Mouse (Mus musculus): ENCODE data around the gene Psmg4. TPM values are rescaled to one million over a fixed set of nuclear protein-coding genes. Genes with fewer than 3 reads are reported as not detected.

The Psmg4 gene
- total RNA-seq, 2 experiments from 2014 or later, result 23.7 to 23.9 TPM

DNA sequence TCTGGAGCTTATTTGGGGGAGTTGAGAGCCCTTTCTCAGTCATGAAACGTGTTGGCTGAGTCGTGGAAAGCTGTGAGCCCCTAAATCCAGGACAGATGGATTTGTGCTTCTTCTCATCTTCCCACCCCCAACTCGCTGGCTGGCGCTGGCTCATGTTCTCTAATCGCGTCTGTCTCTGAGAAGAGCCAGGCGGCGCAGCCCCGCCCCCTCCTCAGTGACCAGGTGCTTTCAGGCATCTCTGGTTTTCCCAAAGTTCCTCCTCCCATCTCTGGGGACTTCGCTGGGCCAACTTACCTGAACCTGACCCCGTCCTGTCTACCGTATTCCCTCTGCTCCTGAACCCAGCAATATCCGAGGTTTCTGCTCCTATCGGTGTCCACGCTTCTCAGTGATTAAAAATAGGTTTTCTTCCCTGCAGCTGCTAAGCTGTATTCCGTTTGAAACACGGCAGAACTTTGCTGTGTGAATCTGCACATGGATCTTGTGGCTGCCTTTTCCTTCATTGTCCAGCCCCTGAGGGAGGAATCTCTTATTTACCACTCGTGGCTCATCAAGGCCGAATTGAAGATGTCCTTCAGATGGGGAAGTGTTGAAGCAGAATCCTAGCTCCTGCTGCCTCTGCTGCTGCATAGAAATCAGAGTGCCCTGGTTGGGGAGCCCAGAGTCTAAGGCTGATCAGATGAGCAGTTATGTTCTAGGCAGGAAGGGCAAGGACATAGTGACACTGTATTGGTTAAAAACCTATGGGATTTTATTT is 12.3 kb upstream of the Psmg4 start:
- Histone ChIP-seq H3K4me3 (peak overlapping the region; percentile 31), H3K27ac (peak overlapping the region; percentile 92)
- no peak for TF ChIP-seq CTCF (conservative IDR thresholded peaks at IDR 0.05)
- DNase-seq (ENCODE audit: low spot score in 2 of 2), result peak; percentile 72 to 81

DNA sequence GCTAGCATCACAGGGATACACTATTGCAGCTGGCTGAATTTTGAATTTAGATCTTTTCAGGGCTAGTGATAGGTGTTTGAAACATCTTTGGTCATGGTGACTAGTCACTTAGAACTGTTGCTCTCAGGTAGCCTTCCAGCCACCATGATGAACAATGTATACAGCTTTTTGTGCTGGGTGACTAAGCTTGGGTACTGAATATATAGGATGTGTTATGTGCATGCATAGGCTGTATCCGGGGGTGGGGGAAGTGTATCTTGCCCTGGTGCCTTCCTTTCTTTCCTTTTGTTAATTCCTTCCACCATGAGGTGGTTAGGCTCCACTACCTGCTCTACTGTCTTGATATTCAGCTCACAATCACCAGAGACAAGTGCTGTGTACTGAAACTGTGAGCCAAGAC is 11.3 kb upstream of the Psmg4 start:
- TF ChIP-seq CTCF (conservative IDR thresholded peaks at IDR 0.05), result no peak
- Histone ChIP-seq H3K4me3 (no peak overlapping the region), H3K27ac (no peak overlapping the region)
- no peak for DNase-seq (ENCODE audit: low spot score in 2 of 2)

DNA sequence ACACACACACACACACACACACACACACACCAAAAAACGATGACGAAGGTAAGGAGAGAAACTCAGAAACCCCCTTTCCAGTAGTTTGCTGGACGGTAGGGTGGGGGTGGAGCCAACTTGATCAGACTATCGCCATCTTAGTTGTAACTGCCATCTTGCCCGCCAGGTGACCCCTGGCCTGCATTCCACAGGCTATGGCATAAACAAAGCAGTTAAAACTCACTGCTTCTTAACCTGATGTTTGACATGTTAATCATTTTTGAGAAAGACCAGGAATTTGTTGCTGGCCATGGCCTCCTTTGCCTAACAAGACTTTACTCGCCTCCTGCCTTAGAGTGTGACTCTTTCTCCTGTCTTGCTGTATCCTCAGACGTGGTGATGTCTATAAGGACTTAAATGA is 10.1 kb upstream of the Psmg4 start:
- Histone ChIP-seq H3K27ac (0 out of 2 replicates have a peak overlapping the region, but pooled peaks have one; percentile 33), H3K4me3 (no peak overlapping the region)
- no peak for TF ChIP-seq CTCF (conservative IDR thresholded peaks at IDR 0.05)
- no peak for DNase-seq (ENCODE audit: low spot score in 2 of 2)

DNA sequence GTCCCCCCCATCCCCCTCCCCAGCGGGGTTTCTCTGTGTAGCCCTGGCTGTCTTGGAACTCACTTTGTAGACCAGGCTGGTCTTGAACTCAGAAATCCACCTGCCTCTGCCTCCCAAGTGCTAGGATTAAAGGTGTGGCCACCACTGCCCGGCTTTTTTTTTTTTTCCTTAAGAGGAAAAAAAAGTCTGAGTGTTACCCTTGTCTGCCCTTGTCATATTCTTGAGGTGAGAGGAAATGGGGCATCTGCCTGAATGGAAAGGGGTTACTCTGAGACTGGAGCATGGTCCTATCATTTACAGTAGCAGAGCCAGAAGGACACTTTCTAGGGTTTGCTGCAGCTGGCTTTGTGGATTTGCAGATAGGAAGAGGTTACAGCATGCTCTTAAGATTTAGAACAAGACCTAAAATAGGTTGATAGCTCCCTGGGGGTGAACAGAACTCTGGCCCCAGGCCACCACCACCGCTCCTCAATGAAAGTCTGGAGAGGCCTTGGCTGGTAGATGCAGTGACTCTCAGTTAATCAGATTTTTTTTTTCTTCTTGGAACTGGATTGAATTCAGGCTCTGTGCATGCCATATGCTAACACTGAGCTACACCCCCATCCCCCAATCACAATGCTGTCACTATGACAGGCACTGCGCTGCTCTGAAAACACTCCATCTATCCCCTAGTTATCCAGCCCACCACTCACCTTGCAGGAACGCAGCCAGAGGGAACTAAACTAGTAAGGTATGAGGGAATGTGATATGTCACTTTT is 9.3 kb upstream of the Psmg4 start:
- TF ChIP-seq CTCF (conservative IDR thresholded peaks at IDR 0.05), result no peak

DNA sequence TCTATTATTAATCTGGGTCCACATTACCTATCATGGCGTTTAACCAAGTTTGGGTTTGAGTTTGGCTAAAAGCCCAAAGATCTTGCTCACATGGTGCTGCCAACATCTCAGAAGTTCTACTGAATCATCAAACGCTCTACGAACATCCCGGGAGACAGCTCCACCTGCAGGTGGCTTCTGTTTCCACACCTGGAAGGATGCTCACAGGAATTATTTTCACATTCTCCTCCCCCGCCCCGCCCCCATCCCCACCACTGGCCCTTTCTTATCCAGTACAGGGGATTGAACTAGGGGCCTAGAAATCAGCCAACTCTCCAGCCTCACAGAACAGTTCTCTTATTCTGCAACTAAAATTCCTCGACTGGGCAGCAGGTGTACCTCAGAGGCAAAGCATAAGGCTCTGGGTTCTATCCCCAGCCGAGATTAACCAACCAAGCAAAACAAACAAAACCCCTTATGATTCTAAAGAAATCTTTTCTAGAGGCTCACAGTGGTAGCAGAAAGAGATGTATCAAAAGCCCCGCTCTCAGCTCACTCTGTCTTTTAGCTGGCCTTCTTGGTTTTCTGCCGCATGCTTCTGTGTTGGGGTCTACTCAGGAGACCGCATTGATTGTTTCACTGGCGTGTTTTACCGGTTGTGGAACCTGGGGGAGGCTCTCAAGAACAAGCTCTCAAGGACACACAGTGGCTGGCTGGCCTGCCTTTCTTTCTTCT is 8.4 kb upstream of the Psmg4 start:
- peak overlapping the region; percentile 87 for H3K27ac ChIP-seq
- peak; percentile 83 for TF ChIP-seq CTCF (conservative IDR thresholded peaks at IDR 0.05)
- DNase-seq (ENCODE audit: low spot score in 2 of 2), result peak; percentile 82 to 83
- peak overlapping the region; percentile 40 for H3K4me3 ChIP-seq

More for the DNA sequence above, 9.3 kb upstream of the Psmg4 start:
- Histone ChIP-seq H3K27ac (peak overlapping the region; percentile 87), H3K4me3 (peak overlapping the region; percentile 20)
- DNase-seq (ENCODE audit: low spot score in 2 of 2), result peak in 1 of 2 experiments; percentile 69

DNA sequence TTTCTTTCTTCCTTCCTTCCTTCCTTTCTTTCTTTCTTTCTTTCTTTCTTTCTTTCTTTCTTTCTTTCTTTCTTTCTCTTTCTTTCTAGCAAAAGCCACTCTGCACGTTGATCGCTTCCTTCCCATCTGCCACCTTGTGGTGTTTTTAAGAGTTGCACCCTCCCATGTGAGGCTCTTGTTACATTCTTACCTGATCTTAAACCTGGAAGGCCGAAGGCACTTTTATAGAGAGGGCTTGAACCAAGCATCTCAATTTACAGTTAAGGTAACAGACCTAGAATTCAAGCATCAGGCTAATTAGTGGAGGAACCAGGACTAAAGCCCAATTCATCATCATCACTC is 7.9 kb upstream of the Psmg4 start:
- peak overlapping the region; percentile 87; the same call in 1 of the 2 replicates for H3K27ac ChIP-seq
- peak overlapping the region; percentile 40 for H3K4me3 ChIP-seq
- TF ChIP-seq CTCF (conservative IDR thresholded peaks at IDR 0.05), result peak; percentile 80
- DNase-seq (ENCODE audit: low spot score in 2 of 2), result peak in 1 of 2 experiments; percentile 78

DNA sequence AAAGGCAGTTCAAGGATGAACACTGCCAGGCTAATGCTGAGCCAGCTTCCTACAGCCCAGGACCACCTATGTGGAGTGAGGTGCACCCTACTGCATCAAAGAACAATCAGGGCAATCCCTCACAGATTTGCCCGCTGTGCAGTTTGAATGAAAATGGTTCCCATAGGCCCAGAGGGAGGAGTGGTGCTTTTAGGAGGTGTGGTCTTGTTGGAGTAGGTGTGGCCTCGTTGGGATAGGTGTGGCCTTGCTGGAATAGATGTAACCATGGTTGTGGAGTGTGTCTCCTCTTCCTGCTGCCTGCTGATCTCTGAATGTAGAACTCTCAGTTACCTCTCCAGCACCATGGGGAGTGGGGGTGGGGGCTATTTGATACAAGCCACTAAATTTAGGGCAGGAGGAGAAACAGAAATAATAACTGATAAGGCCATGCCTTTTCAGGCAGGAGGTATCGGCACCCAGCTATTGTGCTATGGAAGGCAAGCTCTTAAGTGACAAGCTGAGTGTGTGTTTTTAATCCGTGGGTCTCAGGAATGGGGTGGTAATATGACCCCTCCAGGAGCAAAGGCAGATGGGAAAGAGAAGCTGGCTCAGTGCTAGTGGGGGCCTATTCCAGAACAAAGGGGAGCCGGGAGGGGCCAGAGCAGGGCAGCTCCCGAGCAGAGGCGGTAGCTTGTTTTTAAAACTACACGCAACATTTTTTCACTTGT is 6.5 kb upstream of the Psmg4 start:
- no peak for TF ChIP-seq CTCF (conservative IDR thresholded peaks at IDR 0.05)
- no peak overlapping the region for H3K4me3 ChIP-seq
- no peak for DNase-seq (ENCODE audit: low spot score in 2 of 2)
- H3K27ac ChIP-seq, result no peak overlapping the region; the same call in 1 of the 2 replicates

DNA sequence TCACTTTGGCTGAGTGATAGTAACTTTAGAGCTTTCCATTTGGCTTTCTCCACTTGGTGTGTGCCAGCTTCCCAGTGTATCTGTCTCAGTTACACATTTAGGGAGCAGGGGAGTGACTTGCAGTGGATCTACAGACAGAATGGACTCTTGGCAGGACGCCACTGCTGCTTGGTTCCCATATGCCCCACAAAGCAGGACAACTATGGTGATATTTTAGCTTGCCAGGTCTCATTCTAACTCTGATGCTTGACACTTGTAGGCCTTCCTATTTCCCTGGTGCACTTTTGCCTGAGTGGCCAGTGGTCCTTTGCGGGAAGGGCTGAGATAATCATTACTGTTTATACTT is 6.0 kb upstream of the Psmg4 start:
- no peak overlapping the region for H3K4me3 ChIP-seq
- H3K27ac ChIP-seq, result no peak overlapping the region; the same call in 1 of the 2 replicates
- no peak for DNase-seq (ENCODE audit: low spot score in 2 of 2)
- no peak for TF ChIP-seq CTCF (conservative IDR thresholded peaks at IDR 0.05)

DNA sequence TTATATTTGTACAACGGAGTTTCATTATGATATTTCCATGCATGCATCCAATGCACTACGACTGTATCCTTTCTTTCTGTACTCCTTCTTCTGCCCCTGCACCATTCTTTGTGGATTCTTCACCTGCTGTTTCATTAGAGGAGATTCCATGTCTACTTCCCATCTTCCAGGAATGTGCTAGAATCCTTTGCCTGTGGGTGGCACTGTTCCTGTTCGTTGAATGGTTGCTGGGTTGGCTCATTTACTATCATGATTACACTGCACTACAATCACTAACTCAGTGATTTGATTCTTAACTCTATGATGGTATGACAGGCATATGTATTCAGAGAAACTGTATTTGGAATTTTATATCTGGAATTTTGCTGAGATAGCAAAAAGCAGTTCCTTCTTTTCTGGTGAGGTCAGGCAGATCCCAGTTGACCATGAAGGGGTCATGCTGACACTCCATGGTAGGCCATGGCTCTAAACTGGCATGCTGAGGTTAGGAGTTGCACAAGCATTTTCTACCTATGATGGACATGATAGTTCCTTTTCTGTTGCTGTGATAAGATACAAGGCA is 5.1 kb upstream of the Psmg4 start:
- peak; percentile 48 for TF ChIP-seq CTCF (conservative IDR thresholded peaks at IDR 0.05)
- Histone ChIP-seq H3K27ac (no peak overlapping the region), H3K4me3 (no peak overlapping the region)
- DNase-seq (ENCODE audit: low spot score in 2 of 2), result no peak

DNA sequence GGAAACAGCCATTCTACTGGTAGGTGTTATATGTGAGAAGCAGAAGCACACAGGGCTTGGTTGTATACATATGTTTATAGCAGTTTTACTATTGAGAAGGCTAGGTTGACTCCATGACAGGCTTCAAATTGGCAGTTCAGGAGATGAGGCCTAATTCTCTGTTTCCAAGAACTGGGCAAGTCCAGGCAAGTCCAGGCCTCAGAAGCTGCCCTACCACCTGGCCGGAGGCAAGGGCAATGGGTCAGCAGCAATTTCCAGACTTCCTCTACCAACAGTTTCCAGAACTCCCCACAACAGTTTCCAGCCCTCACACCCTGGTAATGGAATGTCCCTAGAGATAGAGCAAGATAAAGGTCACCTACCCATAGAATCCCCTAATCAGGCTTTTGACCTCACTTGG is 2.8 kb upstream of the Psmg4 start:
- Histone ChIP-seq H3K27ac (no peak overlapping the region), H3K4me3 (no peak overlapping the region)
- TF ChIP-seq CTCF (conservative IDR thresholded peaks at IDR 0.05), result no peak
- no peak for DNase-seq (ENCODE audit: low spot score in 2 of 2)

DNA sequence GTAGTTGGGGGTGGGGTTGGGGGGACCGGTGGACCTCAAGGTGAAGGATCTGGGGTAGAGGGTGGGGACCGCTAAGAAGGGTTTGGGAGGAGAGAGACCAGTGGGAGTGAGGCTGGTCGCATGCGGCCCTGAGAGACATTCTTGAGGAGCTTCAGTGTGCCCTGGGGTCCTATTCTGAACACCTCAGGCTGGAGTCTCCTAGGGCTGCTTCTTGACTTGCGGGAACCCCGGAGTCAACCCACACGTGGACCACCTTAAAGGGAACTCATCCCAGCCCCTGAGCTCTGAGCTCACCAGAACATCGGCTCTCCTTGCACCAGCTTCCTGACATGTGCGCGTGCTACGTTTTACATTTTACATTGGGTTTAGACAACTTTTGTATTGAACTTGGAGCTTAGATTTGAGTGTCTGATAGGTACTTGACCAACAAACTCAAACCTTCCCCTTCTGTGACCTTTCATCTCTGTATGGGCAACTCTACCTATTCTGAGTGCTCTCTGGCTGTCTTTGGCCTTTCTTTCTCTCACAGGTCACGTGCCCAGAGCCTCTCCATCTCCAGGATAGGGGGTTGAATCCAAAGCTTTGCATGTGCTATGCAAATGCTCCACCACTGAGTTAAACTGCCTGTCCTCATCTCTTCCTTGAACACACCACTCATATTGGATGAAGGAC is 676 bp downstream of the Psmg4 start:
- Histone ChIP-seq H3K27ac (peak overlapping the region; percentile 96), H3K4me3 (peak overlapping the region; percentile 86)
- no peak for TF ChIP-seq CTCF (conservative IDR thresholded peaks at IDR 0.05)
- DNase-seq (ENCODE audit: low spot score in 2 of 2), result no peak

DNA sequence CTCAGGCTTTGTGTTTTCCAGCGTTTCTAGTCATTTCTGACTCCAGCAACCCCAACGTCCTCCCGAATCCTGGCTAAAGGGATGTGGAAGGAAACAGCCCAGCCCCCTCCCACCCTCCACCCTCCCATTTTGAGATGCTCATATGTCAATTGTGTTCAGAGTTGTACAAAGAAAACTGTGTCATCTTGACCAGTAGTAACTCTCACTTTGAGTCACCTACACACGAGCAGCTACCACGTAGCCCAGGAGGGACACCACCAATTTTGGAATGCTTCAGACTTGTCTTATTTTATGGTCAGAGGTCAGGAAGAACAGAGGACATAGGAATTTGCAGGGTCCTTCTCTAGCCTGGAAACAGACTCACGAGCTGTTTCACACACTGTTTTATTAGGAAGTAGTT is 11.3 kb downstream of the Psmg4 start:
- TF ChIP-seq CTCF (conservative IDR thresholded peaks at IDR 0.05), result no peak
- H3K27ac ChIP-seq, result no peak overlapping the region
- DNase-seq (ENCODE audit: low spot score in 2 of 2), result no peak

More for the DNA sequence above, 11.3 kb downstream of the Psmg4 start:
- H3K4me3 ChIP-seq, result no peak overlapping the region
